Mouse (Mus musculus): Measurements from ENCODE around the gene Ifi206. TPM values are rescaled to one million over a fixed set of nuclear protein-coding genes. Genes with fewer than 3 reads are reported as not detected.

The Ifi206 gene
- polyA plus RNA-seq, 1 experiment from 2014 or later: not detected

- Histone ChIP-seq H3K27me3 (ENCODE audit: control insufficient read depth, insufficient read depth, low read length) (no peaks in the 10 kb centered on the region), H3K27ac (ENCODE audit: low read depth, low read length) (no peak overlapping the region), H3K9ac (ENCODE audit: low read length) (no peak overlapping the region), H3K9me3 (ENCODE audit: control insufficient read depth, low read length) (no peaks in the 10 kb centered on the region), H3K4me2 (no peak overlapping the region), H3K36me3 (ENCODE audit: control insufficient read depth, insufficient read depth, low read length) (no peaks in the 10 kb centered on the region), H3K4me3 (ENCODE audit: low read depth, low read length) (no peak overlapping the region), H3K4me1 (ENCODE audit: control insufficient read depth, insufficient read depth, low read length) (no peaks in the 10 kb centered on the region)
- ATAC-seq (ENCODE audit: low FRiP score) (no peak), DNase-seq (ENCODE audit: low spot score, missing footprints) (no peak)
- whole genome bisulfite sequencing: 82% methylated on average over 8 of the region's 8 CpGs
Observed at GRCm38 (mm10) chr1:173427385-173427784, 63.5 kb downstream of the Ifi206 start.

GRCm38 (mm10) chr1:173426345-173426744, 64.5 kb downstream of the Ifi206 start:
- H3K9me3 ChIP-seq (ENCODE audit: control insufficient read depth, low read length): no peaks in the 10 kb centered on the region
- DNase-seq (ENCODE audit: low spot score, missing footprints) (no peak), ATAC-seq (ENCODE audit: low FRiP score) (no peak)
- no peak overlapping the region for H3K4me3 ChIP-seq (ENCODE audit: low read depth, low read length)
- H3K4me1 ChIP-seq (ENCODE audit: control insufficient read depth, insufficient read depth, low read length): no peaks in the 10 kb centered on the region
- no peak overlapping the region for H3K9ac ChIP-seq (ENCODE audit: low read length)
- WGBS: 94% methylated on average over 2 of the region's 2 CpGs
- H3K36me3 ChIP-seq (ENCODE audit: control insufficient read depth, insufficient read depth, low read length): no peaks in the 10 kb centered on the region
- H3K27me3 ChIP-seq (ENCODE audit: control insufficient read depth, insufficient read depth, low read length): no peaks in the 10 kb centered on the region
- H3K27ac ChIP-seq (ENCODE audit: low read depth, low read length): no peak overlapping the region
- H3K4me2 ChIP-seq: no peak overlapping the region

GRCm38 (mm10) chr1:173420374-173420773, 70.5 kb downstream of the Ifi206 start:
- Histone ChIP-seq H3K9me3 (ENCODE audit: control insufficient read depth, low read length) (no peaks in the 10 kb centered on the region), H3K9ac (ENCODE audit: low read length) (no peak overlapping the region), H3K27me3 (ENCODE audit: control insufficient read depth, insufficient read depth, low read length) (no peaks in the 10 kb centered on the region), H3K36me3 (ENCODE audit: control insufficient read depth, insufficient read depth, low read length) (no peaks in the 10 kb centered on the region), H3K27ac (ENCODE audit: low read depth, low read length) (no peak overlapping the region), H3K4me1 (ENCODE audit: control insufficient read depth, insufficient read depth, low read length) (no peaks in the 10 kb centered on the region), H3K4me3 (ENCODE audit: low read depth, low read length) (no peak overlapping the region), H3K4me2 (no peak overlapping the region)
- ATAC-seq (ENCODE audit: low FRiP score) (no peak), DNase-seq (ENCODE audit: low spot score, missing footprints) (no peak)
- 81% methylated on average over 6 of the region's 6 CpGs for WGBS

GRCm38 (mm10) chr1:173418936-173419621, 71.8 kb downstream of the Ifi206 start:
- H3K4me3 ChIP-seq (ENCODE audit: low read depth, low read length): no peak overlapping the region
- no peak overlapping the region for H3K4me2 ChIP-seq
- no peak overlapping the region for H3K9ac ChIP-seq (ENCODE audit: low read length)
- H3K4me1 ChIP-seq (ENCODE audit: control insufficient read depth, insufficient read depth, low read length): no peaks in the 10 kb centered on the region
- H3K36me3 ChIP-seq (ENCODE audit: control insufficient read depth, insufficient read depth, low read length): no peaks in the 10 kb centered on the region
- DNase-seq (ENCODE audit: low spot score, missing footprints): no peak
- no peaks in the 10 kb centered on the region for H3K9me3 ChIP-seq (ENCODE audit: control insufficient read depth, low read length)
- 0 out of 2 replicates have a peak, but pooled peaks have one; percentile 44 for ATAC-seq (ENCODE audit: low FRiP score)
- H3K27ac ChIP-seq (ENCODE audit: low read depth, low read length): no peak overlapping the region
- 88% methylated on average over 1 of the region's 1 CpGs for WGBS
- no peaks in the 10 kb centered on the region for H3K27me3 ChIP-seq (ENCODE audit: control insufficient read depth, insufficient read depth, low read length)

GRCm38 (mm10) chr1:173418516-173418915, 72.3 kb downstream of the Ifi206 start:
- H3K27ac ChIP-seq (ENCODE audit: low read depth, low read length): no peak overlapping the region
- no peaks in the 10 kb centered on the region for H3K4me1 ChIP-seq (ENCODE audit: control insufficient read depth, insufficient read depth, low read length)
- no peak overlapping the region for H3K9ac ChIP-seq (ENCODE audit: low read length)
- no peaks in the 10 kb centered on the region for H3K27me3 ChIP-seq (ENCODE audit: control insufficient read depth, insufficient read depth, low read length)
- WGBS: 91% methylated on average over 3 of the region's 3 CpGs
- no peak overlapping the region for H3K4me2 ChIP-seq
- H3K9me3 ChIP-seq (ENCODE audit: control insufficient read depth, low read length): no peaks in the 10 kb centered on the region
- no peak for ATAC-seq (ENCODE audit: low FRiP score)
- H3K36me3 ChIP-seq (ENCODE audit: control insufficient read depth, insufficient read depth, low read length): no peaks in the 10 kb centered on the region
- H3K4me3 ChIP-seq (ENCODE audit: low read depth, low read length): no peak overlapping the region
- DNase-seq (ENCODE audit: low spot score, missing footprints): no peak

Small RNAs within 50 kb of the gene (microRNA-seq; reads per million reads assigned to microRNA genes)
- not detected for gene Gm44481

Other genes starting within 250 kb of the Ifi206 start
- not detected in 2 replicates for gene Olfr418, start 225.0 kb downstream of the Ifi206 start, polyA plus RNA-seq (2014; fragmentation: Nextera tagmentation; extraction: Ambion mirVana)
- gene Mptx2, start 213.3 kb downstream of the Ifi206 start, polyA plus RNA-seq (2014; fragmentation: Nextera tagmentation; extraction: Ambion mirVana): not detected in 2 replicates
- gene Ackr1, start 157.3 kb downstream of the Ifi206 start, polyA plus RNA-seq (2014; fragmentation: Nextera tagmentation; extraction: Ambion mirVana): 3.5 and 5.4 TPM in 2 replicates
- 4.1 and 6.6 TPM in 2 replicates for gene Aim2, start 140.2 kb downstream of the Ifi206 start, polyA plus RNA-seq (2014; fragmentation: Nextera tagmentation; extraction: Ambion mirVana)
- 19.4 and 22.9 TPM in 2 replicates for gene Cadm3, start 123.3 kb downstream of the Ifi206 start, polyA plus RNA-seq (2014; fragmentation: Nextera tagmentation; extraction: Ambion mirVana)
- not detected in 2 replicates for gene Ifi214, start 44.9 kb upstream of the Ifi206 start, polyA plus RNA-seq (2014; fragmentation: Nextera tagmentation; extraction: Ambion mirVana)
- not detected in 2 replicates for gene Ifi213, start 108.2 kb upstream of the Ifi206 start, polyA plus RNA-seq (2014; fragmentation: Nextera tagmentation; extraction: Ambion mirVana)
- gene Ifi209, start 139.9 kb upstream of the Ifi206 start, polyA plus RNA-seq (2014; fragmentation: Nextera tagmentation; extraction: Ambion mirVana): 0.17 TPM in 1 of 2 replicates, not detected in the other
- 0.08 TPM in 1 of 2 replicates, not detected in the other for gene Ifi208, start 182.6 kb upstream of the Ifi206 start, polyA plus RNA-seq (2014; fragmentation: Nextera tagmentation; extraction: Ambion mirVana)